Mouse (Mus musculus) embryonic facial prominence, embryonic 14.5 days (tissue): Measurements from ENCODE around the gene Nol12. TPM values are rescaled to one million over a fixed set of nuclear protein-coding genes. Genes with fewer than 3 reads are reported as not detected.
A peak's percentile ranks its signal among the peaks of the same experiment; 100 is the strongest.

Experiments
- ATAC-seq: fragments of 200-750 bp; cut with Nextera tagmentation; 2 replicates; pipeline ENCODE4 v1.8.0; 2017; ENCODE audit warnings: low read depth, moderate number of reproducible peaks, moderate TSS enrichment
- DNase-seq: peaks from one replicate; pipeline ENCODE4 v3.0.0-alpha.2; 2015; ENCODE audit warnings: low spot score
- H3K27ac ChIP-seq: fragments of 300-500 bp; sonication (generic); replicated peaks from 2 replicates; pipeline ENCODE4 v1.5.1; 2014; ENCODE audit warnings: low read depth, mild to moderate bottlenecking, low read length, moderate library complexity
- H3K27me3 ChIP-seq: fragments of 300-500 bp; sonication (generic); replicated peaks from 2 replicates; pipeline ENCODE4 v1.6.1; 2014; ENCODE audit warnings: low read length; ENCODE audit not compliant: control insufficient read depth, insufficient read depth
- H3K36me3 ChIP-seq: fragments of 300-500 bp; sonication (generic); 2 replicates; pipeline ENCODE4 v1.6.1; 2014; ENCODE audit warnings: low read length, mixed read lengths; ENCODE audit not compliant: control insufficient read depth, insufficient read depth
- H3K4me1 ChIP-seq: fragments of 300-500 bp; sonication (generic); 2 replicates; pipeline ENCODE4 v1.6.1; 2014; ENCODE audit warnings: antibody characterized with exemption, low read length; ENCODE audit not compliant: control insufficient read depth, insufficient read depth
- H3K4me2 ChIP-seq: fragments of 300-500 bp; sonication (generic); 2 replicates; pipeline ENCODE4 v1.6.1; 2014; ENCODE audit warnings: low read depth, mild to moderate bottlenecking, low read length, moderate library complexity, mixed read lengths
- H3K4me3 ChIP-seq: fragments of 300-500 bp; sonication (generic); 2 replicates; pipeline ENCODE4 v1.5.1; 2014; ENCODE audit warnings: low read depth, mild to moderate bottlenecking, low read length
- H3K9ac ChIP-seq: fragments of 300-500 bp; sonication (generic); 2 replicates; pipeline ENCODE4 v1.6.1; 2014; ENCODE audit warnings: low read depth, mild to moderate bottlenecking, low read length, moderate library complexity, mixed read lengths
- H3K9me3 ChIP-seq: fragments of 300-500 bp; sonication (generic); 2 replicates; pipeline ENCODE4 v1.6.1; 2016; ENCODE audit warnings: low read length; ENCODE audit not compliant: control insufficient read depth
- WGBS: fragments of 180-500 bp; shearing (Covaris S2); extraction: QIAGEN DNeasy Blood & Tissue Kit; methylation state at CpG from one replicate; pipeline ENCODE4 v1.1.7; 2014; 5-methylcytosine and 5-hydroxymethylcytosine counted together
- polyA plus RNA-seq: library from polyadenylated mRNA; unstranded; fragments of >200 nt; fragmentation: Nextera tagmentation; extraction: Ambion mirVana; gene quantifications from 2 replicates; pipeline ENCODE4 v1.2.1, GENCODE M21; 2014

Nol12 gene
- polyA plus RNA-seq, 1 experiment from 2014 or later = 54.3 TPM

DNA sequence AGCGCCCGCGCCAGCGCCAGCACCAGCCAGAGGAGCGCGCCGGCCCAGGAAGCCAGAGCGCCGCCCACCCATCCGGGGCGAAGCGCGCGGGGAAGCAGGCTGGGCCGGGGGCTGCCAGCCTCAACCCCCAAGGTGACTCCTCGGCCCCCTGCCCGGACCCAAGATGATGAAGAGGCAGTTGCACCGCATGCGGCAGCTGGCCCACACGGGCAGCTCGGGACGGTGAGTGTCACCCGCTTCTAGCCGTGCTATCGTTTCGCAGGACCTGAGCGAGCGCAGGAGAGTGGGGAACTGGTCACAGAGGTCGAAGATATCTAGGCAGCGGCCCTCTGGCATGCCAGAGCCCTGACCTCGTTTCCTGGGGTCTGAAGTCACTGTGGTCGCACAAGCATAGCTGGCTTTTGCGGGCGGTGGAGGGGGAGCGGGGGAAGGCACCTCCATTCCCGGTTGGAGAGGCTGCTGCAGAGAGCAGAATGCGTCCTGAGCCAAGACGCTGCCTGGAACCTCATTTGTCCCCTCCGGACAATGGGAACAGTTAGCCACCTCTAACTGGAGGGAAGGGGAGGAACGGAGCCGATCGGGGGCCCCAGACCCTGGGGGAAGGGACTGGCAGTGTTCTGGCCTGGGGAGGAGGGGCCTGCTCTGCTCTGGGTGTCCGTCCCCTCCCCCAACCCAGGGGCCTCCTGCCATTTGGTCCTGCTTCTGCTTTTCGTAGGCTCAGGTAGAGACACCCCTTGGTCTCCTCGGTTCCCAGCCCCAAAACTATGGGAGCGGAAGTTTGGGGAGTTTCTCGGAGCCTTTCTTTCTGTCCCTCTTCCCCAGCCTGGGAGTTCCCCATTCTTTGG is 34.8 kb upstream of the Nol12 start, which contains the start of gene Sh3bp1:
Gene Sh3bp1 (plus strand): TSS at position 29 of the 845 bp plus-strand sequence.
- H3K27me3 ChIP-seq = no peaks in the 10 kb centered on the region
- peak within 1 kb of the TSS; percentile 83 for H3K9ac ChIP-seq
- peaks cover 31% of the 10 kb centered on the region for H3K36me3 ChIP-seq
- DNase-seq = peak; percentile 89
- H3K9me3 ChIP-seq = no peaks in the 10 kb centered on the region
- peaks cover 30% of the 10 kb centered on the region for H3K4me1 ChIP-seq
- peak within 1 kb of the TSS; percentile 81 for H3K4me2 ChIP-seq
- H3K27ac ChIP-seq = peak within 1 kb of the TSS; percentile 77
- ATAC-seq = peak; percentile 56
- WGBS = 1% methylated on average over 23 of the region's 47 CpGs
- H3K4me3 ChIP-seq = peak within 1 kb of the TSS; percentile 80

- ATAC-seq = peak; percentile 13; the same call in 1 of the 2 replicates
- H3K4me2 ChIP-seq = peak overlapping the region; percentile 81
- peak overlapping the region; percentile 77 for H3K27ac ChIP-seq
- peaks cover 39% of the 10 kb centered on the region for H3K36me3 ChIP-seq
- peak; percentile 58 for DNase-seq
- WGBS = 12% methylated on average over 18 of the region's 18 CpGs
- H3K27me3 ChIP-seq = no peaks in the 10 kb centered on the region
- peak overlapping the region; percentile 80 for H3K4me3 ChIP-seq
- peak overlapping the region; percentile 83 for H3K9ac ChIP-seq
- peaks cover 28% of the 10 kb centered on the region for H3K4me1 ChIP-seq
- no peaks in the 10 kb centered on the region for H3K9me3 ChIP-seq
Measured at GRCm38 (mm10) chr15:78900585-78901421, 33.9 kb upstream of the Nol12 start.

DNA sequence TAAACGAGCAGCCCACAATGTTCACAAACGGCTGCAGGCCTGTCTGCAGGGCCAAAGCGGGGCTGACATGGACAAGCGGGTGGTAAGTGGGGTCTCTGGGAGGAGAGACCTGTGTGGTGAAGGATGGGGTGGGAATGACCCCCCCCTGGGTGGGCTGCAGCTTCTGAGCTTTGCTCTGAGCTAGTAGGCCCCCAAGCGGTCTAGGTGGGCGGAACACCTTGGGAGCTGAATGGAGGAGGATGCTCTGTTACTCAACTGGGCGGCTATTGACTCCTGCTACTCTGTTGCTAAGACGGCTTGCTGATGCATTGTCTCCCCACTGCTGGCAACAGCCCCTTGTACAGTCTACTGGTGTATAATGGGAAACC is 33.3 kb upstream of the Nol12 start:
- peak overlapping the region; percentile 83 for H3K9ac ChIP-seq
- H3K9me3 ChIP-seq = no peaks in the 10 kb centered on the region
- no peak for DNase-seq
- peaks cover 22% of the 10 kb centered on the region for H3K4me1 ChIP-seq
- 53% methylated on average over 6 of the region's 8 CpGs for WGBS
- 0 out of 2 replicates have a peak overlapping the region, but pooled peaks have one; percentile 77 for H3K27ac ChIP-seq
- peak overlapping the region; percentile 81 for H3K4me2 ChIP-seq
- peak overlapping the region; percentile 80 for H3K4me3 ChIP-seq
- peaks cover 45% of the 10 kb centered on the region for H3K36me3 ChIP-seq
- no peaks in the 10 kb centered on the region for H3K27me3 ChIP-seq
- no peak for ATAC-seq

- DNase-seq = peak; percentile 82
- Histone ChIP-seq H3K27me3 (no peaks in the 10 kb centered on the region), H3K4me3 (no peak overlapping the region), H3K36me3 (peaks cover 63% of the 10 kb centered on the region), H3K4me1 (peaks cover 18% of the 10 kb centered on the region), H3K9me3 (no peaks in the 10 kb centered on the region), H3K27ac (no peak overlapping the region), H3K9ac (0 out of 2 replicates have a peak overlapping the region, but pooled peaks have one; percentile 26), H3K4me2 (no peak overlapping the region)
- ATAC-seq = peak; percentile 16; the same call in 1 of the 2 replicates
- 2% methylated on average over 2 of the region's 2 CpGs for WGBS
Measured at GRCm38 (mm10) chr15:78903243-78903642, 31.5 kb upstream of the Nol12 start.

DNA sequence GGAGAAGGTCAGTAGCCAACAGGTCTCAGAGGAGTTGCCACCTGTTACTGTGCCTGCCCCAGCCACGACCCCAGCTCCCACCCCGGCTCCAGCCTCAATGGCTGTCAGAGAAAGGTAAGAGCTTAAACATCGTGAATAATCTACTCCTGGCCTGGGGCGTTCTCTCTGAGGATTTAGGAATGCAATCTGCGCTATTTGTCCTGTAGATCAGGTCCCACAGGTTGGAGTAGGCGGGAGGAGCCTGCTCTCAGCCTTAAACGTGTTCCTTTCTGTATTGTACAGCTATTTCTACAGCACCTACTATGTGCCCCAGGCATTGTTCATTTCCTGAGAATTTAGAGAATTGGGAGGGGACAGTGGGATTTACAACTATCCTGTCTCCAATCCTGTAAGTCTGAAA is 26.3 kb upstream of the Nol12 start:
- ATAC-seq = no peak
- 69% methylated on average over 7 of the region's 7 CpGs for WGBS
- Histone ChIP-seq H3K4me3 (no peak overlapping the region), H3K4me2 (no peak overlapping the region), H3K4me1 (no peaks in the 10 kb centered on the region), H3K27ac (no peak overlapping the region), H3K9ac (no peak overlapping the region), H3K36me3 (peaks cover 90% of the 10 kb centered on the region), H3K9me3 (no peaks in the 10 kb centered on the region), H3K27me3 (no peaks in the 10 kb centered on the region)
- DNase-seq = peak; percentile 64

DNA sequence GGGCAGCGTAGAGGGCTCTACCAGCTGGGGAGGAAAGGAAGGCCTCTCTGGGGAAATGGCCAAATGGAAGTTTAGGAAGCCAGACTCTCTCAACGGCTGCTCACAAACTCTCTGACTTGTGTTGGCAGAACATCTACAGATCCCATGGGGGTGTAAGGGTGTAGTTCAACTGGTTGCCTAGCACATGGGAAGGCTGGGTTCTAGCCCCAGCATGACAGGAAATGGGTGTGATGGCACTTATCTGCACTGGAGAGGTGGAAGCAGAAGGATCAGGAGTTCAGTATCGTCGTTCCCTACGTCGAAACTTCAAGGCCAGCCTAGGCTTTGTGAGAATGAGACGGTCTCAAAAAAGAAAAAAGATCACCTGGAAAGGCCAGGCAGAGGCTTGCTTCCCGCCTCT is 25.8 kb upstream of the Nol12 start:
- no peak for DNase-seq
- Histone ChIP-seq H3K4me3 (no peak overlapping the region), H3K27ac (no peak overlapping the region), H3K9me3 (no peaks in the 10 kb centered on the region), H3K9ac (no peak overlapping the region), H3K4me2 (no peak overlapping the region), H3K4me1 (no peaks in the 10 kb centered on the region), H3K36me3 (peaks cover 84% of the 10 kb centered on the region), H3K27me3 (no peaks in the 10 kb centered on the region)
- 80% methylated on average over 8 of the region's 8 CpGs for WGBS
- no peak for ATAC-seq

- peaks cover 54% of the 10 kb centered on the region for H3K36me3 ChIP-seq
- peak; percentile 63 for DNase-seq
- 38% methylated on average over 9 of the region's 9 CpGs for WGBS
- H3K9me3 ChIP-seq = no peaks in the 10 kb centered on the region
- no peak overlapping the region for H3K4me2 ChIP-seq
- ATAC-seq = no peak
- H3K27ac ChIP-seq = no peak overlapping the region
- no peak overlapping the region for H3K9ac ChIP-seq
- H3K27me3 ChIP-seq = no peaks in the 10 kb centered on the region
- H3K4me1 ChIP-seq = peaks cover 23% of the 10 kb centered on the region
- no peak overlapping the region for H3K4me3 ChIP-seq
Measured at GRCm38 (mm10) chr15:78912040-78912439, 22.7 kb upstream of the Nol12 start.

GRCm38 (mm10) chr15:78913632-78914090 is 21.1 kb upstream of the Nol12 start, which contains the start of gene Pdxp:
Gene Pdxp (plus strand): TSS chr15:78913919.
- Histone ChIP-seq H3K27ac (peak within 1 kb of the TSS; percentile 90), H3K36me3 (peaks cover 43% of the 10 kb centered on the region), H3K9me3 (no peaks in the 10 kb centered on the region), H3K4me2 (peak within 1 kb of the TSS; percentile 96), H3K4me3 (peak within 1 kb of the TSS; percentile 74), H3K9ac (peak within 1 kb of the TSS; percentile 83), H3K27me3 (no peaks in the 10 kb centered on the region), H3K4me1 (peaks cover 23% of the 10 kb centered on the region)
- peak; percentile 94 for ATAC-seq
- DNase-seq = peak; percentile 100
- under 1% methylated on average over 25 of the region's 51 CpGs for WGBS
